Mouse (Mus musculus) ES-Bruce4 (cell line): ENCODE data around the gene Lurap1l.
"Not testable (repeated sequence)": the region's sequence is repeated elsewhere in the genome, so short reads cannot be mapped to it uniquely, and the experiment has no call there.

Experiments
- CTCF ChIP-seq: IDR thresholded peaks from one replicate; pipeline ENCODE4 v1.8.1; 2011; ENCODE audit warnings: low read depth, low read length
- EP300 ChIP-seq: IDR thresholded peaks from 2 replicates; pipeline ENCODE4 v1.6.1; 2011; ENCODE audit warnings: low read depth, low read length; ENCODE audit not compliant: insufficient read depth
- POLR2A ChIP-seq: IDR thresholded peaks from one replicate; pipeline ENCODE4 v1.8.1; 2011; ENCODE audit warnings: low read length; ENCODE audit not compliant: insufficient read depth

DNA sequence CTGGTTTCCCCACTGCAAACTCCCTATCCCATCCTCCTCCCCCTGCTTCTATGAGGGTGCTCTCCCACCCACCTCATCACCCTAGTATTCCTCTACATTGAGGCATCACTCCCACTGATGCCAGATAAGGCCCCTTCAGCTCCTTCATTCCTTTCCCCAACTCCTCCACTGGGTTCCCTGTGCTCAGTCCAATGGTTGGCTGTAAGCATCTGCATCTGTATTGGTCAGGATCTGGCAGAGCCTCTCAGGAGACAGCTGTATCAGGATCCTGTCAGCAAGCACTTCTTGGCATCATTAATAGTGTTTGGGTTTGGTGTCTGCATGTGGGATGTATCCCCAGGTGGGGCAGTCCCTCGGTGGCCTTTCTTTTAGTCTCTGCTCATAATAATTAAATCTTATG, 6.7 kb downstream of the Lurap1l start:
- TF ChIP-seq POLR2A, CTCF, EP300: not testable (repeated sequence)
